Mouse (Mus musculus) inflammation-experienced regulatory T-cells (primary cell): ENCODE data around the gene Vmn2r87. TPM values are rescaled to one million over a fixed set of nuclear protein-coding genes. Genes with fewer than 3 reads are reported as not detected.

Source experiments
- polyA plus RNA-seq, 2 experiments: library from polyadenylated mRNA; unstranded; fragments of 100-300 nt; shearing (Covaris generic); gene quantifications; one replicate each; pipeline ENCODE4 v1.2.1; 2017

Vmn2r87 gene
- not detected for polyA plus RNA-seq

GRCm38 (mm10) chr10:130497296-130497695 is at the start of gene Vmn2r87:
TSS of gene Vmn2r87 (minus strand) at chr10:130497396.

GRCm38 (mm10) chr10:130455950-130456349 is 41.2 kb downstream of the Vmn2r87 start, which contains the start of gene Vmn2r86:
TSS of gene Vmn2r86 (minus strand) at chr10:130456050.

GRCm38 (mm10) chr10:130429603-130430002 is 67.6 kb downstream of the Vmn2r87 start, which contains the start of gene Vmn2r85:
TSS of gene Vmn2r85 (minus strand) at chr10:130429703.

Other genes starting within 250 kb of the Vmn2r87 start
- gene Neurod4, start 217.2 kb downstream of the Vmn2r87 start, polyA plus RNA-seq, result under 1 TPM in 1 of 2 experiments, not detected in 1; 0.06 TPM
- 100 to 1,000 TPM; 217 to 227 TPM for gene Tespa1, start 174.5 kb downstream of the Vmn2r87 start, polyA plus RNA-seq
- gene Vmn2r84, start 103.1 kb downstream of the Vmn2r87 start, polyA plus RNA-seq, result under 1 TPM; 0.78 to 0.81 TPM
- not detected for gene Vmn2r85, start 67.7 kb downstream of the Vmn2r87 start, polyA plus RNA-seq
- under 1 TPM; 0.02 to 0.28 TPM for gene Vmn2r86, start 41.3 kb downstream of the Vmn2r87 start, polyA plus RNA-seq